Mouse (Mus musculus): ENCODE measurements around the gene Hoxb7. TPM values are rescaled to one million over a fixed set of nuclear protein-coding genes. Genes with fewer than 3 reads are reported as not detected.
A peak's percentile ranks its signal among the peaks of the same experiment; 100 is the strongest.

Hoxb7 gene
- total RNA-seq, 2 experiments from 2014 or later: not detected

Small RNA genes lying within 50 kb of the gene (microRNA-seq; reads per million reads assigned to microRNA genes)
- gene Mir10a: 3.7 reads per million, percentile 9 among the genes with 10 or more reads in this experiment
- not detected for gene Mir196a-1

Other genes starting within 250 kb of the Hoxb7 start
- gene Ube2z, start 221.2 kb upstream of the Hoxb7 start, total RNA-seq (2021): 10 to 100 TPM; 63.0 to 64.2 TPM
- gene Atp5g1, start 211.0 kb upstream of the Hoxb7 start, total RNA-seq (2021): 100 to 1,000 TPM; 556 to 586 TPM
- not detected for gene Calcoco2, start 174.7 kb upstream of the Hoxb7 start, total RNA-seq (2021)
- under 1 TPM; 0.24 to 0.53 TPM for gene Ttll6, start 152.8 kb upstream of the Hoxb7 start, total RNA-seq (2021)
- not detected for gene Hoxb13, start 92.3 kb upstream of the Hoxb7 start, total RNA-seq (2021)
- not detected for gene Hoxb9, start 15.2 kb upstream of the Hoxb7 start, total RNA-seq (2021)
- not detected for gene Hoxb8, start 4.7 kb upstream of the Hoxb7 start, total RNA-seq (2021)
- gene Hoxb6, start 5.9 kb downstream of the Hoxb7 start, total RNA-seq (2021): not detected
- not detected for gene Hoxb5, start 16.7 kb downstream of the Hoxb7 start, total RNA-seq (2021)
- gene Hoxb4, start 31.6 kb downstream of the Hoxb7 start, total RNA-seq (2021): not detected
- gene Hoxb3, start 36.7 kb downstream of the Hoxb7 start, total RNA-seq (2021): not detected
- gene Hoxb2, start 63.9 kb downstream of the Hoxb7 start, total RNA-seq (2021): not detected
- gene Hoxb1, start 79.1 kb downstream of the Hoxb7 start, total RNA-seq (2021): not detected
- 1 to 10 TPM; 1.3 to 1.6 TPM for gene Skap1, start 178.0 kb downstream of the Hoxb7 start, total RNA-seq (2021)

Data from left cerebral cortex, postnatal 10 days (tissue).